Mouse (Mus musculus) 416B (cell line): ENCODE results near the gene Gpr1.
"Not testable (repeated sequence)": the region's sequence is repeated elsewhere in the genome, so short reads cannot be mapped to it uniquely, and the experiment has no call there.

ENCODE experiments used
- DNase-seq: peaks from one replicate; pipeline ENCODE4 v3.0.0; 2011; ENCODE audit warnings: low read depth

Gpr1 gene

DNA sequence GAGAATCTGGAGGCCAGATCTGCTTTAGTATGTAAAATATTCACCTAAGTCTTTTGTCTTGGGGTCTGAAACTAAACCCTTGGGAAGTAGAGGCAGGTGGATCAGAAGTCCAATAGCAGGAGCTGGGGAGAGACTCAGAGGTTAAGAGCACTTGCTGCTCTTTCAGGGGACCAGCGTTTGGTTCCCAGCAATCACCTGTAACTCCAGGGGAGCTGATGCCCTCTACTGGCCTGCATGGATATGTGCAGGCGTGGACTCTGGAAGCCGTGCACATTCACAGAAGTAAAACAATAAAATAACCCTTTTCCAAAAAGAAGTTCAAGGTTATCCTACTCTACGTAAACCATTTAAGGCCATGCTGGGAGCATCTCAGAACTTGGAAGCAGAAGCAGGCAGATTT lies 4.9 kb upstream of the Gpr1 start:
- DNase-seq: no peak

DNA sequence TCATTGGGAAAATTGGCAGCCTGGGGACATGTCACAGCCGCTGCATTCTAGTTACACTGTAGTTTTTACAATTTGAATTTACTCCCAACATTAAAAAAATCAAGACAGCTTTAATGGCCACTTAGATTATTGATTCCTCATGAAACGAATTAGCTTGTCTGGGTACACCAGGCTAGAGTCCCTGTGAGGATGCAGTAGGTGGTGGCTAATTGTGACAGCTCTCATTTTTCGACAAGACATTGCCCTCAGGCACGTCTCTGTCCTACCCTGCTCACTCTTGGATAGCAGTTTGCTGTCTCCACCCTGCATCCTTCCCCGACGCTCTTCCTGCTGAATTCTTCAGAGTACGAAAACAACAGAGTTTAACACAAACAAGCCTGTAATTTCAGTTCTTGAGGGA lies 288 bp upstream of the Gpr1 start:
- DNase-seq: no peak

DNA sequence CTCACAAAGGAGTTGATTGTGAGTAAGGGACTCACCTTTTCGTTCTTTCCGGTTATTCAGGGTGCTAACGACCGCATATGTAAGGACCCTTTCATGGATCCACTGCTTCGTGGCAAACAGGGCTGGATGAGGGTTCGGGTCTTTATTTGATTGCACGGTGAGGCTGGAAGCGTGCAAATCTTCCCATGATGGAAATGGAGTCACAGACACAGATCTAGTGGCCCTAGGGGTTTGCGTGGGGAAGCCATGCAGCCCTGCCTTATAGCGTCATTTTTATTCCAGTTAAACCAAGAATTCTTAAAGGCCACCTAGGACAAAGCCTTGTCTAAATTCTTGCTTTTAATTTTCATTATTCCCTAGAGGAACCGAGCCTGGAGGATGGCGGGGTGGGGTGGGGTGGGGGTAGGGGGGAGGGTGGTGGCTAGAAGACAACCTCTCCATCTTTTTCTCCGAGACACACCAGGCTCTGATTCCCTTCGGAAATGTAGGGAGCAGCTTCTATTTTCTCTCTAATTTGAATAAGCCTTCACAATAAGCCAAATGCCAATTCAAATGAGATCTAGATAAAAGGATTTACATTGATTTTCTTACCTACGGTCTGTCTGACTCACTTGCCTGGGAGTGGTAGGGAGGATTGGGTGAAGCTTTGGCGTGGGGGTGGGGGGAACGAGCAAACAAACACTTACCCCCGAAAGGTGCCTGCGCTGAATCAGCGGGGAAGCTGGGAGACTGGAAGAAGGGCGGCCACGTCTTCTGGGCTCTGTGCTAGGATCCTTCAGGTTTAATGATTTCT lies 669 bp downstream of the Gpr1 start:
- DNase-seq: no peak

DNA sequence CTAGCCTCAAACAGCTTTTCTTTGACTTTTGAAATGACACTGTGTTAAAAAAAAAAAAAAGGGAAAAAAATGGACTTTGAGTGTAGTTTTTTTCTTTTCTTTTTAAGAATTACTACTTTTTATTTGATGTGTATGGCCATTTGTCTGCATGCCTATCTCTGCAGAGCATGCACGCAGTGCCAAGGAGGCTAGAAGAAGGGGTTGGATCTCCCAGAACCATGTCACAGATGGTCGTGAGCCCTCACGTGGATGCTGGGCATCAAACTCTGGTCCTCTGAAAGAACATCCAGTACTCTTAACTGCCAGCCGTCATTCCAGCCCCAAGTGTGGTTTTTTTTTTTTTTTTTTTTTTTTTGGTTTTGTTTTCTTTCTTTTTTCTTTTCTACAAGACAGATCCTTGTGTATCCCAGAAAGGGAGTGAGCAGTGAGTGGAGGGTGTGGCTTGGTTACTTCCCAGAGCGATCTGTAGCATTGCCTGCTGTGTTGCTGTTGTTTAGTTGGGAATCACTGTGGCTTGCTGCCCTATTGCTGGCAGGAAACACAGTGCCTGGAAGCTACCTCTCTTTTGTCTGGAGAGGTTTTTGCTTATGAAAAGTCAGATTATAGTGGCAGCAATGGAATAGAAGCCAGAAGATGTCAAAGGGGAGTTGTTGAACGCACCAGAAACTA lies 4.3 kb downstream of the Gpr1 start:
- DNase-seq: no peak

DNA sequence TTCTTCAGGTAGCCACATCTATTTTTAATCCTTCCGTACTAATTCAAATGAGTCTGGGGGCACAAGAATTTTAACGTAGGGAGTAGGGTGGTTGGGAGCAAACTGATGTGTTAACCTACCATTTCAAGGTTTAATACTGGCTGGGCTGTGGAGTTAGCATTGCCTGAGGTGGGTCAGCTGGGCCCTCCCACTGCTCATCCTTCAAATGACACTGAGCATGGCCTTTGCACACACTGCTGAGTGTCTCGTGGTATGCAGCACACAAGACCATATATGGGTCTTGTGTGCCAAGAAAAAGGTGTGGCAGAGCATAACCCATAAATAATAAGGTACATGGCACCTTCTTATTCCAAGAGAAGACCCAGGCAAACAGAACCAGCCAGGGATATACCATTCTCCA lies 6.7 kb downstream of the Gpr1 start:
- DNase-seq: no peak

DNA sequence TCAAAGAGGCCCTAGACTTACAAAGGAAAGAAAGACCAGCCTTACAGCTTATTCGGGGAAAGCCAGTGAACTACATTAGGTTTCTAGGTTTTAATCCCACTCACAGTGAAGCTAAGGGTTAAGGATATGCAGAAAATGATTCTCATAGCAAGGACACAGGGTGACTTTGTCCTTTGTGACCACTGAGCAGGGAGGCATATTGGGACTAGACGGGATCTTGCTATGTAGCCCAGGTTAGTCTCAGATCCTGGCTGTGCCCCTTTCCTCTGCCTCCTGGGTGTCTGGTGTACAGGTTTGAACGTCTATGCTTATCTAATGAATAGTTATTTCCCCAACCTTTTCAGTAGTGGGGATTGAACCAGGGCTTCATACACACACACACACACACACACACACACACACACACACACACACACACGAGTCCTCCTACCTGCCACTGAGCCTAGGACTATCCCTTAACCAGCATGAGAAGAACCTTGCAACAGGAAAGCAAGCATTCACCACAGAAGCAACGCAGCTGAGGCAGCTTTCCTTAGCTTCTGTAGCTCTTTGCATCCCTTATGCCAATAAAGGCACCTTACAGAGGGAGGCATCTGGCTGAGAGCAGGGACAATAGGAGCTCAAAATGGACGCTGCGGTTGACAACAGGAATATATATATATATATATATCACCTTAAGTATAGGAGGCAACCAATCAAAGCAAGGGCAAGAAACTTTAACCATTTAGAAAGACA lies 9.5 kb downstream of the Gpr1 start:
- DNase-seq: no peak

DNA sequence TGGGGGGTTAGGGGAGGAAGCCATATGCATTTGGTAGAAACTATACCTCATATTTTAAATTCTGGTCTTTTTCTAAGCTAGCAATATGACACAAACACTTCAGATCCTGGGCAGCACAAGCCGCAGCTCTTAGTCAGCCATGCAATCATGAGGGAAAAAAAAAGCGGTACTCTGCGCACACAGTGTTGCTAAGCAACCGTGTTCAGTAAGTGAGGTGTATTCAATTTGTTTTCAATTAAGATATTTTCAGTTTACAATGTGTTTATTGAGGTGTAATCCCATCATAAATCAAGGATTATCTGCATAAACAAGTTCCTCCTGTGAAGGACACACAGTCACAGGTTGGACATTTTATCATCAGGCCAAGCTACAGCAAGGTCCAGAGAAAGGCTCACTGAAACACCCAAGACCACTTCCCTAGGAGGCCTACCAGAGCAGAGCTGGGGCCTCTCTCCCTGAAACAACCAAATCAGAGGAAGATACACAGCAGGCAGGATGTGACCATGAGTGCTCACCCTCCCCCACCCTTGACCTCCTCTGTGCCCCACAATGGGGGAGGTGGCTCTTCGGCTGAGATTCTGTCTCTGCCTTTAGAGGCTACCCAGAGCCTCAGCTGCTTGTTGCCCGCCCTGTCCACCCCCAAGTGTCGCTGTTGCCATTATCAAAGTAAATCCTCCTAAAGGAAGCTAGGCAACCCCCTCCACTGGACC lies 10.2 kb downstream of the Gpr1 start:
- DNase-seq: no peak

DNA sequence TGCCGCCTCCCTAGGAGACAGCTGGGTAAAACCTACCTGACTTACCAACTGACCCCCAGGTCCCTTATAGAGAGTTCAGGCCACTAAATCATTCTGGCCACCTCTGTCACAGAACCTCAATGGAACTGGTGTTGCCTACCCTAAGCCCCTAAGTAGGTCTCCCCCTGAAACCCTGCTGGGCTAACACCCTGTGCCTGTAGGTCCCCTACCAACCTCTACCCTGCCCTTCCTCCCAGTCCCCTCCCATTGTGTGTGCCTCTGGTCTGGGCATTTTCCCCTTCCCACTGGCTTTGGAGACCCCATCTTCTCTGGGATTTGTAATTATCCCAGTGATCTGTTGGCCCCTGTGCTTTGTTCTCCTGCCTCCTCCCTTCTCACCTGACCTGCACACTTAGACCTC lies 10.9 kb downstream of the Gpr1 start:
- no peak for DNase-seq

DNA sequence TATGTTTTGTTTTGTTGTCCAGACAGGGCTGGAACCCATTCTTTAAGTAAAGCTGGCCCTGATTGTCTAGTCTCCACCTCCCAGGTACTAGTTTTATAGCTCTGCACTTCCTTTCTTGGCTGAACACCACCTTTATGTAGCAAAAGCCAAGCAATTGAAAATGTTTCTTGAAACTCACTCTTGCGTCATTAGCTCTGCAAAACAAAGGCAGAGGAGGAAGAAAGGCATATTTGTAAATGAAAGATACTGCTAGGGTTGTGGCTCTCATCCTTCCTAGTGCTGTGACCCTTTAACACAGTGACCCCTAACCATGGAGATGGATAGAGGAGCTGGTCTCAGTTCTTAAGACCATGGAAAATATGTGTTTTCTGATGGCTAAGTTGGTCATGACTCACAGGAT lies 12.7 kb downstream of the Gpr1 start:
- no peak for DNase-seq

DNA sequence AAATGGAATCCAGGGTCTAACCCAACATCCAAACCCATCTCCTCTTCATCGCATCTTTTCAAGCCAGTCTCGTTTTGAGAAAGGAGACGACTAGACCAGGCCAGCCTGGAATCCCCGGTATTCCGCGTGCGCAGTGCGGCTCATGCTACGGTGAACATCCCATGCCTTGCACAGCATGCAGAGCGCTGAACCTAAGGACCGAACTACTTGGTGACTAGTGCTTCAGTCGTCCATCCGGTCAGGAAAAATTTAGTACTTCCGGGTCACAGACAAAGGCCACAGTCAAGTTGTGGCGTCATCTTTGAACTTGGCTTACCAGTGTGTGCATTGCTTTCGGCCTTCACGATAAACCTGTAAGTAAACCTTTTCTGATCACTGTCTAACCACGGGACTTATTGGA lies 14.0 kb downstream of the Gpr1 start:
- no peak for DNase-seq

DNA sequence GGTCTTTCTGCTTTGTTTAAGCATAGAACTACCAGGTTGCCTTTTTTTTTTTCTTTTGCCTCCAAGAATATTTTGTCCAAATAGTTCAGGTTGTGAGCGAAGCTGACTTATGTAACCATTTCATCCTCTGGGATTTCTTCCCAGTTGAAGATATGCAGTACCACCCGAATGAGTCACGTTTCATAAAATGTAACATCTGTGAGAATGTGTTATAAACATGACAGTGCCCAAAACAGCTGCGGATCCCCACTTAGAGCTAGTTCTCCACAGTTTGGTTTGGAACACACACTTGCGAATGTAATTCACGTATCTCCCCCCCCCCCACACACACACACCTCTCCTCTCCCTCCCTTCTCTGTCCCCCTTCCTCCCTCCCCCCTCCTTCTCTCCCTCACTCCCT lies 15.0 kb downstream of the Gpr1 start:
- DNase-seq: no peak

DNA sequence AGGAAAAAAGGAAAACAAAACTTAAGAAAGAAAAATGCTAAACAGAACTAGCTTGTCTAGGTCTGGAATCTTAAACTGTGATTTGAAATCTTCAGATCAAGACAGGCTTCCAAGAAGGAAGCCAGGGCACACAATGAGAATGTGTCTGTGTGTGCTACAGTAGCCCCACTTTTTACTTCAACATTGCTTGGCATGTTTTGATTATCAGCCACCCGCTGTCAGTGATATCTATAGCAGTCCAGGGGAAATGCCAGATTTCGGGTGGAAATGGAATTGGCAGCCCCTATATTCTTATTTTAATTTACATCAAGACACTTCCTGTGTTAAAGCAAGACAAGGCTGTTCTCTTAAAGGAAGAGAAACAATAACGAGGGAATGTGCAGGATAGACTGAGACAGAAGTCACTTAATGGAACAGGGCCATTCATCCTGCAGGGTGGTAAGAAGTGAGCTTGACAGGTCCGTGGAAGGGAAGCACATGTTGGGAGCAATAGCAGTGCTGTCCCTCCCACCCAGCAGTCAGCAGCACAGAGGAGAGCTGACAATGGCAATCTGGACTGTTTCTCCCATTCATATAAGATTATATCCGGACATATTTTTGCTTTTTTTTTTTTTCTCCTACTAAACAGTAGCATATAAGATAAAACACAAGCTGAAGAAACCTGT lies 18.4 kb downstream of the Gpr1 start:
- no peak for DNase-seq

DNA sequence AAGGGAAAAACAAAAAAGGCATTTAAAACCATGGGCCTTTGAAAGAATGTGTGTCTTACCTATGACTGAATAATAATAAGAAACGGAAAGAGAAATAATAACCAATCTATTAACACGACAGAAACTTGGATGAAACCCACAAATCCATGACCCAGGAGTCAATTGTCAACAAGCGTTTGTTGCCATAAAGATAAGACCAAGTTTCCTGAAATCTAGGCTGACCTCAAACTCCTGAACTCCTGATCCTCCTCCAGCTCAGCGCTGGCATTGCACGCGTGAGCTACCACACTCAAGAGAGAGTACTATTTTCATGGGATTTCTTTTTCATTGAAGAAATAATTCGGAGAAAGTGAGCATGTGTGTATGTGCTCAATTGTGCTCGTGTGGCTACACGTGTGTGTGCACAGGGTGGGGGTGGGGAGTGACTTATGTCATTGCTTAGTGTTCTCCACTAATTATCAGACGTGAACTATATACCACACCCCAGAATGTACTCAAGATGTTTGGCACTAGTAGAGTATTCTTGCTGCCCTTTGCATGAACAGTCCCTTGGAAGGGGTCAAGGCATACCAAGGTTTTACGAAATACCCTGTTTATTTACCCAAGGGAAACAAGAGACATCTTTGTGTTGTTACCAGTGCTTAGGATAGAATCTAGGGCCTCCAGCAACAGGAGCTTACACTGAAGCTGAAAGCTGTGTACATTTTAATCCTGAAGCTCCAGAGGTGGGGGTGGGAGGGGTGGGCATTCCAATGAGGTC lies 21.9 kb downstream of the Gpr1 start:
- no peak for DNase-seq

DNA sequence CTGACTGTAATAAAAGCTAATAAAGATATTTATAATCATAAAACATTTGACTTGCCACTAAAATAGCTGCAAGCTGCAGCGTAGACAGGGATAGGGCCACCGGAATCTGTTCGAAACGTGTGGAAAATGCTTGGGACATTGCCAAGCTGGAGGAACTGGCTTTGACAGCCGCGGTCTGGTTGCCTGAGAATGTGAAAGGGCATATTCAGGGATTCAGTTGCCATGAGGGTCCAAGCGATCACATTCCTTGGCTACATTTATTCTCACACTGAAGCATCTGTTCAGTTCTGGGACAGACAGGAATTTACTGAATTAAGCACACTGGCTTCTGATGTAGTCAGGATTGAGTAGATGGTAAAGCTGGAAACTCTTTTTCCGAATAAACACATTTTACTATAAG lies 23.5 kb downstream of the Gpr1 start:
- no peak for DNase-seq

DNA sequence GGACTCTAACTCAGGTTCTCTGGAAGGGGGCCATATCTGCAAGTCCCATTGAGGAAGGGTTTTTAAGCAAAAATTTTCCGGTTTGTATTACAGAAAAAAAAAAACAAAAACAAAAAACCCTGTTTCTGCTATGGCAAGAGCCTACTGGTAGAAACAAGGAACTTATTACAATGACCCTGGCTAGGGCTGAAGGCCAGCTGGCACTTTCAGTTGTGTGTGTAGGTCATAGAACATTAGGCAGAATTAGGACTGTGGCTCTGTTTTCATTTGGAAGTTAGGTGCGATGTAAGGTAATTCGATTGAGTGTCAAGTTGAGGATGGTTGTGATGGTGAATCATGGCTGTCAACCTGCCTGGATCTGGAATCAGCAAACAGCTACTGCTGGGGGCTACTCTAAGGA lies 25.8 kb downstream of the Gpr1 start:
- no peak for DNase-seq

DNA sequence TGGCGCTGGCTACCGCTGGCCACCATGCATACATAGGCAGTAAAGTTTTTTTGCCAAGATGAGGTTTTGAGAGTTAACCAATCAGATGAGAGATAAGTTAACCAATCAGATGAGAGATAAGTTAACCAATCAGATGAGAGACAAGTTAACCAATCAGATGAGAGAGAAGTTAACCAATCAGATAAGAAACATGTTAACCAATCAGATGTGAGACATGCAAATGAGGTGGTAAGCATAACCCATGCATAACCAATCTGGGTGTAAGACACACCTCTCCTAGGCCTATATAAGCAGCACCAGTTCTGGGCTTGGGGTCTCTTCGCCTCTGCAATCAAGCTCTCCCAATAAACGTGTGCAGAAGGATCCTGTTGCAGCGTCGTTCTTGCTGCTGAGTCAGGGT lies 28.9 kb downstream of the Gpr1 start:
- not testable (repeated sequence) for DNase-seq

DNA sequence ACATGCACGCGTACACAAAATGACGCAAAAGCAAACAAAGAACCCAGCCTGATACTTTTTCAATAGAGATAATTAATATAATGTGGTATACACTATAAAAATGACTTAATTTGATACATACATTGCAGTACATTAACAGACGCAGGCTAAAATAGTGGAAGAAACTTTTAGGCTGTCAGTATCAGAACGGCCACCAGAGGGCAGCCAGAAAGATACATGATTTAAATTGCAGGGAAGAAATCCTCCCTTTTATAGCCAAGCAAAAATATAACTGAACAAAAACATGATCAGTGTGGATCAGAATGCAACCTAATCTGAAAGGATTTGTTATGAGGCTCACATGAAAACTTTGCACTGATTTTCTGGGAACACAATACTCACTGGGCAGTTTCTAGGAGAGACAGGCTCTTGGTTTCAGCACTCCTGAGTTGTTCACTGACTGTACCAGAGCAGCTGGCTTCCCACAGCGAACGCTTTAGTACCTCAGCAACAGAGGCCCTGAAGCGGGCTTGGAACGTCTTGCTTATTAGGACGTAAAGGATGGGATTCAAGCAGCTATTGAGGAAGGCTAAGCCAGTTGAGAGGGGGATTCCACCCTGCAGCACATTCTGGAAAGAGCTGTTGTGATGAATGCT lies 31.6 kb downstream of the Gpr1 start:
- DNase-seq: peak; percentile 58

DNA sequence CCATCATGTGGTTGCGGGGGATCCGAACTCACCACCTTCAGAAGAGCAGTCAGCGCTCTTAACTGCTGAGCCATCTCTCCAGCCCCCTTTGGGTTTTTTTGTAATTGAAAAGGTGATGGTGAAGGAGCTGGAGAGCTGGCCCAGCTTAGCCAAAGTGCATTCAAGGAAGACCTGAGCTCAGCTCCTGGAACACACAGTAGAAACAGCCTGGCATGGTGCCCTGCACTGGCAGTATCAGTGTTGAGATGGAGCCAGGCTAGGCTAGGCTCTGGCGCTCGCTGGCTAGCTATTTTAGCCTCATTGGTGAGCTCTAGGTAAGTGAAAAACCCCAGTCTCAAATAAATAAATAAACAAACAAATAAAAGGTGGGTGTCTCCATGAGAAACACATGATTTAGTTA lies 32.1 kb downstream of the Gpr1 start:
- DNase-seq: peak; percentile 12

DNA sequence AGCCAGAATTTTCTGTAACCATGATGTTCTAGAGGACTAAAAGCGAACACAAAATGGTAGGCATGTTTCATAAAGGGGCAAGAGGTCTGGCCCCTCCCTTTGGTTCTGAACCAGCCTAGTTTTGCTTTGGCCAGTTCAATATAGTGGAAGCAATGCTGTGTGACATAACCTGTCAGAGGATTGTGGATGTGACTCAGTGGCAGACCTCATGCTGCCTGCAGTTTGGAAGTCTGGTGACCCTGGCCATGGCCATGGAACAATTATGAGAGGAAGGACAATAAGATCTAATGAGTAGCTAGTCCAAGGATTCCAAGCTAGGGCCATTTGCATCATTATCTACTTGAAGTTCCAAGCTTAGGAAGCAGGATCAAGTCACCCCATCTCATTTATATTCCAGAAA lies 32.9 kb downstream of the Gpr1 start:
- DNase-seq: no peak

DNA sequence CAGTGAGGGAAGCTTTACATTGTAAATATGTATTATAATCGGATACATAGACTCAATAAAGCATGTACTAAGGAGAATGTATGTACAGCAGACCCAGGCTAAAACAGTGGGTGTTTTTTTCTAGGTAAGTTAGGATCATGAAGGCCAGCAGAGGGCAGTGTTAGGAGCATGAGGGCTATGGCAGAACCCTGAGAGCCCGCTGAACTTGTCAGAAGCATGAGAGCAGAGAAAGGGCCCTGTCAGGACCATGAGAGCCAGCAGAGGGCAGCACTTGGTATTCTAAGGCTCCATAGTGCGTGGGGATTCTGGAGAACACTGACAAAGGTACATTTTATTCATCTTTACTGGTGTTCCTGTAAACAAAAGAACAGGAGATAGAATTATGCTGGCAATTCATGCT lies 33.3 kb downstream of the Gpr1 start:
- peak; percentile 97 for DNase-seq

DNA sequence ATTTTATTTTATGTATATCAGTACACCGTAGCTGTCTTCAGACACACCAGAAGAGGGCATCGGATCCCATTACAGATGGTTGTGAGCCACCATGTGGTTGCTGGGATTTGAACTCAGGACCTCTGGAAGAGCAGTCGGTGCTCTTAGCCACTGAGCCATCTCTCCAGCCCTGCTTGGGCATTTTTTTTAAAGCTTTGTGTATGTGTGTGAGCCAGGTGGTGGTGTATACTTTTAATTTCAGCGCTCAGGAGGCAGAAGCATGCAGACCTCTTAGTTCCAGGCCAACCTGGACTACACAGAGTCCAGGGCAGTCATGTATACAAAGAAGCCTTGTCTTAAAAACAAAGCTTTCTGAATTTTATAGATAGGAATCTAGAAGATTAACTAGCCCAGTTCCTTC lies 33.8 kb downstream of the Gpr1 start:
- not testable (repeated sequence) for DNase-seq
